Mouse (Mus musculus): ENCODE results near the gene Cfap20. TPM values are rescaled to one million over a fixed set of nuclear protein-coding genes. Genes with fewer than 3 reads are reported as not detected.

The Cfap20 gene
- 30.2 and 30.4 TPM in 2 replicates for polyA plus RNA-seq (2012; rRNA removed)

GRCm38 (mm10) chr8:95434686-95435439 is at the start of gene Cfap20:
Gene Cfap20, minus strand, starts transcription at chr8:95434869.

Other genes with a start within 250 kb of the Cfap20 start
- gene Kifc3, start 232.1 kb downstream of the Cfap20 start, polyA plus RNA-seq (2012; rRNA removed), result 4.0 and 4.1 TPM in 2 replicates
- 0.03 and 0.05 TPM in 2 replicates for gene Cngb1, start 128.3 kb downstream of the Cfap20 start, polyA plus RNA-seq (2012; rRNA removed)
- gene Tepp, start 124.3 kb downstream of the Cfap20 start, polyA plus RNA-seq (2012; rRNA removed), result 0.06 TPM in 1 of 2 replicates, not detected in the other
- gene Zfp319, start 102.9 kb downstream of the Cfap20 start, polyA plus RNA-seq (2012; rRNA removed), result 0.76 and 0.88 TPM in 2 replicates
- gene Usb1, start 102.6 kb downstream of the Cfap20 start, polyA plus RNA-seq (2012; rRNA removed), result 6.9 and 8.5 TPM in 2 replicates
- 0.76 and 0.92 TPM in 2 replicates for gene Mmp15, start 82.6 kb downstream of the Cfap20 start, polyA plus RNA-seq (2012; rRNA removed)
- 13.0 and 15.3 TPM in 2 replicates for gene Csnk2a2, start 55.2 kb upstream of the Cfap20 start, polyA plus RNA-seq (2012; rRNA removed)
- gene Ccdc113, start 99.2 kb upstream of the Cfap20 start, polyA plus RNA-seq (2012; rRNA removed), result not detected in 2 replicates
- not detected in 2 replicates for gene Prss54, start 141.5 kb upstream of the Cfap20 start, polyA plus RNA-seq (2012; rRNA removed)
- 5.7 and 6.4 TPM in 2 replicates for gene Gins3, start 198.6 kb upstream of the Cfap20 start, polyA plus RNA-seq (2012; rRNA removed)
- 0.86 and 1.2 TPM in 2 replicates for gene Ndrg4, start 242.1 kb upstream of the Cfap20 start, polyA plus RNA-seq (2012; rRNA removed)

All from liver, embryonic 14 days (tissue).